In genomic region chr2:167331432-167331921, GRCm38 (mm10) we compare ENCODE assay signal across 8 mouse cellular contexts. TPM values are rescaled to one million over a fixed set of nuclear protein-coding genes. Genes with fewer than 3 reads are reported as not detected.
DNase-seq lines count a peak whose midpoint lies in the region; ATAC-seq and TF ChIP-seq lines count a peak whose summit lies in the region.

No protein-coding gene starts in this region.

- no peak for ATAC-seq in intestine, embryonic 14.5 days (replicated peaks; ENCODE audit: low FRiP score, low TSS enrichment, low read depth)

- peaks cover 37% of the 10 kb centered on the region for H3K4me1 ChIP-seq in intestine, embryonic 14.5 days (replicated peaks; ENCODE audit: control insufficient read depth, insufficient read depth, low read length)

- no peaks in the 10 kb centered on the region for H3K27me3 ChIP-seq in intestine, embryonic 14.5 days (replicated peaks; ENCODE audit: control insufficient read depth, insufficient read depth, low read length)

- H3K9me3 ChIP-seq in intestine, embryonic 14.5 days (ENCODE audit: control insufficient read depth, low read length), result no peaks in the 10 kb centered on the region

- no peak overlapping the region for H3K9ac ChIP-seq in intestine, embryonic 14.5 days (ENCODE audit: low read length)

- TF ChIP-seq CTCF in gastrocnemius, adult 2 months (IDR thresholded peaks at IDR 0.05), result no peak

- 14% methylated on average over 5 of the region's 5 CpGs for WGBS in intestine, embryonic 14.5 days

- H3K36me3 ChIP-seq in intestine, embryonic 14.5 days (ENCODE audit: control insufficient read depth, insufficient read depth, low read length), result no peaks in the 10 kb centered on the region

- intact Hi-C loops in gastrocnemius, adult 2 months (cut with DNase I), result no loop called here

- peak overlapping the region; percentile 86 for H3K27ac ChIP-seq in gastrocnemius, adult 2 months
- H3K27ac ChIP-seq in intestine, embryonic 14.5 days (ENCODE audit: low read depth), result peak overlapping the region; percentile 41; the same call in 1 of the 2 replicates

- H3K4me3 ChIP-seq in gastrocnemius, adult 2 months, result no peak overlapping the region
- H3K4me3 ChIP-seq in intestine, embryonic 14.5 days (ENCODE audit: low read depth, low read length), result no peak overlapping the region

- no peak overlapping the region for H3K4me2 ChIP-seq in intestine, embryonic 14.5 days (ENCODE audit: low read length)

- DNase-seq in gastrocnemius, adult 2 months, result no peak
- DNase-seq in gastrocnemius, adult 18-20 months (ENCODE audit: low spot score), result no peak
- peak; percentile 72 for DNase-seq in 3134 (ENCODE audit: extremely low read depth, insufficient read length, low spot score)
- peak; percentile 47 to 55 for DNase-seq in cerebellum, adult 18-20 months
- peak; percentile 71 for DNase-seq in intestine, embryonic 14.5 days (ENCODE audit: low spot score)
- no peak for DNase-seq in urinary bladder, postnatal 4 days (ENCODE audit: low spot score in 2 of 2)
- DNase-seq in testis, postnatal 14 days (ENCODE audit: low spot score), result no peak
- no peak for DNase-seq in spleen, adult 12 weeks (ENCODE audit: low spot score)

RNA-seq across cellular contexts. Expression of gene B4galt5, which starts 17.5 kb away (rescaled TPM):
- 10 to 100 TPM in 1 of 2 experiments, 1 to 10 TPM in 1; 7.8 to 10.6 TPM for total RNA-seq in gastrocnemius, adult 2 months (2021)
- 1 to 10 TPM; 6.9 to 7.9 TPM for total RNA-seq in gastrocnemius, adult 18-20 months (2021)
- polyA plus RNA-seq in intestine, embryonic 14.5 days (2014; fragmentation: Nextera tagmentation; extraction: Ambion mirVana), result 9.6 and 10.6 TPM in 2 replicates

Comparison
In these comparisons a context has a peak if more than half of its experiments do, and no peak if none do; other contexts are left out.
1. DNase-seq: peak in 3134 (single experiment), cerebellum, adult 18-20 months (2 of 2) and intestine, embryonic 14.5 days (single experiment); none in gastrocnemius, adult 2 months (single experiment), gastrocnemius, adult 18-20 months (single experiment), urinary bladder, postnatal 4 days (0 of 2), testis, postnatal 14 days (single experiment) and spleen, adult 12 weeks (single experiment).